Mouse (Mus musculus) left cerebral cortex, adult 6 months (tissue): ENCODE data around the gene Mustn1. TPM values are rescaled to one million over a fixed set of nuclear protein-coding genes. Genes with fewer than 3 reads are reported as not detected.

ENCODE experiments used
- long read RNA-seq, 2 experiments: library from polyadenylated mRNA; unstranded; transcript quantifications; one replicate each; pipeline ENCODE4 v2.0.0; 2019 to 2020
- polyA plus RNA-seq: library from polyadenylated mRNA; unstranded; fragments of <200 nt; fragmentation: Nextera tagmentation; gene quantifications from 2 replicates; pipeline ENCODE4 v1.2.3, GENCODE M21; 2021

Gene Mustn1
- polyA plus RNA-seq: 1.7 and 2.2 TPM in 2 replicates
- long read RNA-seq, experiment 1: 0 reads
- long read RNA-seq, experiment 2, partial matches to known transcripts: 0 of 1 reads
- long read RNA-seq, experiment 2, other reads (novel, unspliced or antisense): 0 of 1 reads

GRCm38 (mm10) chr14:30878958-30879571 is at the start of gene Mustn1:
TSS of gene Mustn1 (plus strand) at chr14:30879200.

GRCm38 (mm10) chr14:30886204-30886603 is 7.2 kb downstream of the Mustn1 start, which contains the start of gene Itih4:
TSS of gene Itih4 (plus strand) at chr14:30886476.

GRCm38 (mm10) chr14:30923375-30924105 is 44.5 kb downstream of the Mustn1 start, which contains the start of gene Itih3:
TSS of gene Itih3 (minus strand) at chr14:30923760.

Other genes starting within 250 kb of the Mustn1 start
- 10.4 and 10.8 TPM in 2 replicates for gene Rft1, start 224.8 kb upstream of the Mustn1 start, polyA plus RNA-seq
- 6.9 and 12.6 TPM in 2 replicates for gene Sfmbt1, start 164.4 kb upstream of the Mustn1 start, polyA plus RNA-seq
- gene Tmem110, start 53.6 kb upstream of the Mustn1 start, polyA plus RNA-seq: 3.0 and 12.7 TPM in 2 replicates
- not detected in 2 replicates for gene Itih4, start 7.3 kb downstream of the Mustn1 start, polyA plus RNA-seq
- gene Itih3, start 44.6 kb downstream of the Mustn1 start, polyA plus RNA-seq: 10.8 and 23.2 TPM in 2 replicates
- gene Itih1, start 64.1 kb downstream of the Mustn1 start, polyA plus RNA-seq: not detected in 2 replicates
- gene Nek4, start 72.2 kb downstream of the Mustn1 start, polyA plus RNA-seq: 6.7 and 7.2 TPM in 2 replicates
- gene Glt8d1, start 122.2 kb downstream of the Mustn1 start, polyA plus RNA-seq: 16.3 and 21.3 TPM in 2 replicates
- gene Spcs1, start 122.5 kb downstream of the Mustn1 start, polyA plus RNA-seq: 514 and 571 TPM in 2 replicates
- 8.6 and 18.1 TPM in 2 replicates for gene Pbrm1, start 139.9 kb downstream of the Mustn1 start, polyA plus RNA-seq
- 13.2 and 15.2 TPM in 2 replicates for gene Gnl3, start 140.0 kb downstream of the Mustn1 start, polyA plus RNA-seq
- gene Smim4, start 249.8 kb downstream of the Mustn1 start, polyA plus RNA-seq: 129 and 147 TPM in 2 replicates